Mouse (Mus musculus) liver, embryonic 14.5 days (tissue): ENCODE data around the gene Rinl. TPM values are rescaled to one million over a fixed set of nuclear protein-coding genes. Genes with fewer than 3 reads are reported as not detected.

Experiments used
- ATAC-seq: fragments of 200-750 bp; cut with Nextera tagmentation; 2 replicates; pipeline ENCODE4 v1.8.0; 2017; ENCODE audit warnings: moderate number of reproducible peaks, mild to moderate bottlenecking, moderate library complexity; ENCODE audit not compliant: insufficient read depth
- DNase-seq, 3 experiments: peaks; one replicate each; pipeline ENCODE4 v3.0.0-alpha.2; 2012 to 2013; ENCODE audit warnings: low read depth in 3 of 3, low spot score in 3 of 3
- H3K27ac ChIP-seq: fragments of 300-500 bp; sonication (generic); 2 replicates; pipeline ENCODE4 v1.5.1; 2014; ENCODE audit warnings: moderate library complexity, mild to moderate bottlenecking, control low read depth, inconsistent platforms
- H3K27me3 ChIP-seq: fragments of 300-500 bp; sonication (generic); 2 replicates; pipeline ENCODE4 v1.6.1; 2014; ENCODE audit warnings: mild to moderate bottlenecking, low read length, moderate library complexity; ENCODE audit not compliant: control insufficient read depth, insufficient read depth
- H3K36me3 ChIP-seq: fragments of 300-500 bp; sonication (generic); replicated peaks from 2 replicates; pipeline ENCODE4 v1.6.1; 2014; ENCODE audit warnings: low read depth; ENCODE audit not compliant: control insufficient read depth, insufficient read depth
- H3K4me1 ChIP-seq, 2 experiments: fragments of 200-500 bp in 1 of 2; fragments of 300-500 bp in 1 of 2; sonication (generic) in 1 of 2; replicated peaks; 2 replicates each; pipeline ENCODE4 v1.6.1; 2012 to 2014; ENCODE audit warnings: antibody characterized with exemption in 1 of 2, inconsistent platforms in 1 of 2, low read length in 1 of 2; ENCODE audit not compliant: control insufficient read depth in 2 of 2, insufficient read depth in 2 of 2
- H3K4me2 ChIP-seq: fragments of 300-500 bp; sonication (generic); 2 replicates; pipeline ENCODE4 v1.6.1; 2014; ENCODE audit warnings: low read depth, mild to moderate bottlenecking, control low read depth, moderate library complexity
- H3K4me3 ChIP-seq, 2 experiments: fragments of 200-500 bp in 1 of 2; fragments of 300-500 bp in 1 of 2; sonication (generic) in 1 of 2; 2 replicates each; pipeline ENCODE4 v1.5.1; 2012 to 2014; ENCODE audit warnings: low read depth in 2 of 2, low read length in 2 of 2, mild to moderate bottlenecking in 2 of 2, control low read depth in 1 of 2, inconsistent platforms in 1 of 2, moderate library complexity in 1 of 2; ENCODE audit not compliant: insufficient read depth in 1 of 2
- H3K9ac ChIP-seq: fragments of 300-500 bp; sonication (generic); replicated peaks from 2 replicates; pipeline ENCODE4 v1.6.1; 2014; ENCODE audit warnings: mild to moderate bottlenecking, control low read depth, moderate library complexity
- H3K9me3 ChIP-seq: fragments of 300-500 bp; sonication (generic); 2 replicates; pipeline ENCODE4 v1.6.1; 2016; ENCODE audit warnings: low read length, mixed read lengths; ENCODE audit not compliant: control insufficient read depth
- CTCF ChIP-seq: IDR thresholded peaks from 2 replicates; pipeline ENCODE4 v1.5.1; 2016; ENCODE audit warnings: antibody characterized with exemption, low read depth, control low read depth
- EP300 ChIP-seq: IDR thresholded peaks from 2 replicates; pipeline ENCODE4 v1.6.1; 2016; ENCODE audit warnings: antibody characterized with exemption, low read depth
- WGBS: fragments of 180-500 bp; shearing (Covaris S2); extraction: QIAGEN DNeasy Blood & Tissue Kit; methylation state at CpG from one replicate; pipeline ENCODE4 v1.1.7; 2014; ENCODE audit not compliant: insufficient replicate concordance; 5-methylcytosine and 5-hydroxymethylcytosine counted together
- polyA plus RNA-seq, 2 experiments: library from polyadenylated mRNA; depleted of rRNA in 1 of 2; stranded (reverse) in 1 of 2; unstranded in 1 of 2; fragments of >200 nt; fragmentation: Nextera tagmentation in 1 of 2; extraction: Ambion mirVana in 1 of 2; gene quantifications; 2 replicates each; pipeline versions ENCODE4 v1.2.1 to v1.2.3; 2012 to 2014

Gene Rinl
- polyA plus RNA-seq, 2 experiments: 4.7 to 4.8 TPM

DNA sequence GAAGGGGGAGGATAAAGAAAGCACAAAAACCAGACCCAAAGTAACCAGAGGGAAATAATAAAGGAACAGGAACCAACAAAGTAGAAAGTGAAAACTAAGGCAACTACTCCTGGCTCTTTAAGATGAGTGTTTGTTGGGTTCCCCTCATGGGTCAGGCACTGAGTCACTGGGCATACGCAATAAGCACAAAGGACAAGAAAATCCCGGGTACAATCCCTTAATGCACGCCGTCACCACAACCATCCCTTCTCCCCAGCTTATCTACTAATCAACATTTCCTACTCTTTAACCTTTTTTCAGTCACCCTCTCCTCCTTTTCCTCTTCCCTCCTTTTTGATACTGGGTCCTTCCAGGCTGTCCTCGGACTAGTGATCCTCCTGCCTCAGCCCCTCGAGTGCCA is 23.6 kb upstream of the Rinl start:
- peak overlapping the region; percentile 83 to 87 for H3K4me3 ChIP-seq
- peaks cover 21 to 29% of the 10 kb centered on the region in 2 experiments for H3K4me1 ChIP-seq
- H3K27ac ChIP-seq: no peak overlapping the region
- H3K9me3 ChIP-seq: no peaks in the 10 kb centered on the region
- H3K9ac ChIP-seq: peak overlapping the region; percentile 5; the same call in 1 of the 2 replicates
- ATAC-seq: no peak
- 64% methylated on average over 6 of the region's 6 CpGs for WGBS
- H3K27me3 ChIP-seq: no peaks in the 10 kb centered on the region
- DNase-seq: no peak
- no peaks in the 10 kb centered on the region for H3K36me3 ChIP-seq
- H3K4me2 ChIP-seq: peak overlapping the region; percentile 92
- no peak for TF ChIP-seq EP300
- no peak for TF ChIP-seq CTCF

DNA sequence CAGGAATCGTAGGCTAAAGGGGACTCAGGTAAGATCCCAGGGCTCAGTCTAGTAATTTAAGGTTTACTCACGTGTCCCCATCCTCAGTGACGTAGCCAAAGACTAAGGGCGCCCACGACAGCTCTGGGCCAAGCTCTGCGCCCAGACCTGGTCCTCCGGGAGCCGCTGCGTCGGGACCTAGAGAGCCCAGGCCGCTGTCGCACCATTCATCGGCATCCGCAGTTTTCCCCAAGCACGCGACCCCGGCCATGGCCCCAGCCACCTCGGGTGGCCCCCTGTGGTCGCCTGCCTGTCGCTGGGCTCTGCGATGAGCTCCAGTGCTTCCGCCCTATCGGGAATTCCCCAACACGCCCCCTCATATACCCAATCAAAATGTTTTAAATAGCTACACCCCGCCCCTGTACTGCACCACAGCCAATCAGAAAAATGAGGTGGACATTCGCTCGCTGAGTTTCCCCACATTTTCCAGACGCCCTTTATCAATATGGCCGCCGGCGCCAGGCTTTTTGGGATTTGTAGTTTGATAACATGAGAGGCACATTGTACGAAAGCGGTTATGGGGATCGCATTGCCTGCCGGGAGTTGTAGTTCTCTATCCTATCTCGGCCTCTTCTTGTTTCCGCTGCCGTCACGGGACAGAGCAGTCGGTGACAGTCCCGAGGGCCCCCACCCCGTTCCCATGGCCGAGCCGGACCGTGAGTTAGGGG is 22.4 kb upstream of the Rinl start, which contains the start of gene Sirt2:
Gene Sirt2 (plus strand): TSS at position 563 of the 707 bp plus-strand sequence.
- Histone ChIP-seq H3K36me3 (no peaks in the 10 kb centered on the region), H3K9me3 (no peaks in the 10 kb centered on the region), H3K4me3 (peak within 1 kb of the TSS; percentile 83 to 87), H3K4me2 (peak within 1 kb of the TSS; percentile 92), H3K4me1 (peaks cover 24 to 34% of the 10 kb centered on the region in 2 experiments), H3K9ac (peak within 1 kb of the TSS; percentile 76), H3K27ac (peak within 1 kb of the TSS; percentile 14; the same call in 1 of the 2 replicates), H3K27me3 (no peaks in the 10 kb centered on the region)
- WGBS: under 1% methylated on average over 45 of the region's 45 CpGs
- DNase-seq (peak; percentile 98 to 100 (median 99)), ATAC-seq (peak; percentile 96)
- TF ChIP-seq CTCF: peak; percentile 36; the same call in 1 of the 2 replicates
- TF ChIP-seq EP300: no peak

DNA sequence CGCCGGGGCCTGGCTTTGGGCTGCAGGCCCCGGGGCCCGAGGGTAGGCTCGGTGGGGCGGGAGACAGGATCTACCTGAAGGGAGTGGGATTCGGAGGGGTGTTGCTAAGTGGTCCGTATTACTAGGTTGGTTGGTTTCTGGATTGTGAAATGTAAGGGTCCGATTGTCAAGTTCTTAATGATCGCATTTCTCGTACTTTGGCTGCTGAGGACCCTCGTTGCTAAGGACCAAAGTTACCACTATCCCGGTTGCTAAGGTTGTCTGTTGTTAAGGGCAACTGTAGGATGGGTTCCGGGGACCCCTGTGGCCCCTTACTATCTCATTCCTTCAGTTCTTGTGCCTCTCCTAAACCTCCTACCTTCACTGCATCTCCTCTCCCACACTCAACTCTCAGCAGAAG is 21.9 kb upstream of the Rinl start:
- no peak for DNase-seq
- H3K27me3 ChIP-seq: no peaks in the 10 kb centered on the region
- ATAC-seq: no peak
- TF ChIP-seq CTCF: no peak
- TF ChIP-seq EP300: no peak
- WGBS: 3% methylated on average over 14 of the region's 14 CpGs
- peaks cover 24 to 34% of the 10 kb centered on the region in 2 experiments for H3K4me1 ChIP-seq
- H3K27ac ChIP-seq: no peak overlapping the region
- H3K9ac ChIP-seq: peak overlapping the region; percentile 65
- H3K4me2 ChIP-seq: peak overlapping the region; percentile 71
- peak overlapping the region; percentile 81 to 83 for H3K4me3 ChIP-seq
- H3K36me3 ChIP-seq: no peaks in the 10 kb centered on the region
- H3K9me3 ChIP-seq: no peaks in the 10 kb centered on the region

DNA sequence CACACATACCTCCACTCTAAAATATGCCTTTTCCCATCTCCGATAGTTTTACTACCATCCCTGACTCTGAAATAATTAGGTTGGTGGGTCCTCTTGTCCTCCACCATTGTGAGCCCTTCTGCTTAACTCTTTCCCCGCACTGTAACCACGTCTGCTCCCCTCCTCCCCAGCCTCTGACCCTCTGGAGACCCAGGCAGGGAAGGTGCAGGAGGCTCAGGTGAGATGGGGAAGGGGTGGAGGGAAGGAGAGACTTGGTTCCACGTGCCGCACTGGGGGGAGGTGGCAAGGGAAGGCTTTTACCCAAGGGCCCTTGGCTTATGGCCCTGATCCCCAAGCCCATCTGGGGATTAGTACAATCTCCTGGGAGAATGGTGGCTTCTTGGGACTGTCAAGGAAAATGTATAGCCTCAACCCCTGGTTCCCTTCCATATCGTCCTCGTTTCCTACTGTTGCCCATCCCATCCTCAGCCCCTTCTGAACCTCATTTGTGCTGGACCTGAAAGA is 21.3 kb upstream of the Rinl start, which contains the start of gene Nfkbib:
Gene Nfkbib (minus strand): TSS at position 51 of the 504 bp plus-strand sequence.
- 64% methylated on average over 7 of the region's 7 CpGs for WGBS
- Histone ChIP-seq H3K27ac (no peak within 1 kb of the TSS), H3K4me1 (peaks cover 24 to 34% of the 10 kb centered on the region in 2 experiments)

DNA sequence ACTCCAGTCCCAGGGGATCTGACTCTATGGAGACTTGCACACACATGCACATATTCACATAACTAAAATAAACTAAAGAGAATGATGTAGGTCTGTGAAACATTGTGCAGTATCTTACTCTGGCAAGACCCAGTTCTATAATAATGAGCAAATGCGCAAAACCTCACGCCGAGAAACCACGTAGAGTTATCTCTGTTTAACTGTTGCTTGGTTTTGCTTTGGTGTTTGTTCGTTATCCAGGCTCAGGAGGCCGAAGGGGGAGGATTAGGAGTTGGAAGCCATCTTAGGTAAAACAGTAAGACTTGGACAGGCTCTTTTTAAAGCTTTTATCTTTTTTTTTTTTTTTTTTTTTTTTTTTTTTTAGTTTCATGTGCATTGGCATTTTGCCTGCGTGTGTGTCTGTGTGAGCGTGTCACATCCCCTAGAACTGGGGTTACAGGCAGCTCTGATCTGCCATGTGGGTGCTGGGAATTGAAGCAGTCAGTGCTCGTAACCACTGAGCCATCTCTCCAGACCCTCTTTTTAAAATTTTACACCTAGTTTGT is 19.3 kb upstream of the Rinl start:
- H3K9ac ChIP-seq: no peak overlapping the region
- H3K9me3 ChIP-seq: no peaks in the 10 kb centered on the region
- H3K4me2 ChIP-seq: no peak overlapping the region; the same call in 1 of the 2 replicates
- DNase-seq (no peak), ATAC-seq (no peak)
- no peak overlapping the region for H3K4me3 ChIP-seq
- H3K4me1 ChIP-seq: peaks cover 24 to 34% of the 10 kb centered on the region in 2 experiments
- TF ChIP-seq CTCF (no peak), EP300 (no peak)
- no peak overlapping the region for H3K27ac ChIP-seq
- H3K27me3 ChIP-seq: no peaks in the 10 kb centered on the region
- WGBS: 40% methylated on average over 9 of the region's 9 CpGs
- H3K36me3 ChIP-seq: no peaks in the 10 kb centered on the region

More for the DNA sequence above, 21.3 kb upstream of the Rinl start, which contains the start of gene Nfkbib:
- no peaks in the 10 kb centered on the region for H3K27me3 ChIP-seq
- peak within 1 kb of the TSS; percentile 76 for H3K9ac ChIP-seq
- no peak for DNase-seq
- no peaks in the 10 kb centered on the region for H3K9me3 ChIP-seq
- no peak for TF ChIP-seq EP300
- TF ChIP-seq CTCF: no peak
- peak within 1 kb of the TSS; percentile 92 for H3K4me2 ChIP-seq
- no peaks in the 10 kb centered on the region for H3K36me3 ChIP-seq
- H3K4me3 ChIP-seq: peak within 1 kb of the TSS; percentile 83 to 87
- ATAC-seq: no peak
